Mouse (Mus musculus) inflammation-experienced regulatory T-cells, adult 6 months (primary cell): ENCODE measurements around the gene Il12rb1. TPM values are rescaled to one million over a fixed set of nuclear protein-coding genes. Genes with fewer than 3 reads are reported as not detected.

ENCODE experiments used
- ATAC-seq: one replicate; pipeline ENCODE4 v1.8.0; 2017
- polyA plus RNA-seq, 3 experiments: library from polyadenylated mRNA; unstranded; fragments of 100-300 nt; shearing (Covaris generic); gene quantifications; one replicate each; pipeline ENCODE4 v1.2.1; 2017

The Il12rb1 gene
- 10 to 100 TPM; 13.8 to 38.5 (median 18.3) TPM for polyA plus RNA-seq

DNA sequence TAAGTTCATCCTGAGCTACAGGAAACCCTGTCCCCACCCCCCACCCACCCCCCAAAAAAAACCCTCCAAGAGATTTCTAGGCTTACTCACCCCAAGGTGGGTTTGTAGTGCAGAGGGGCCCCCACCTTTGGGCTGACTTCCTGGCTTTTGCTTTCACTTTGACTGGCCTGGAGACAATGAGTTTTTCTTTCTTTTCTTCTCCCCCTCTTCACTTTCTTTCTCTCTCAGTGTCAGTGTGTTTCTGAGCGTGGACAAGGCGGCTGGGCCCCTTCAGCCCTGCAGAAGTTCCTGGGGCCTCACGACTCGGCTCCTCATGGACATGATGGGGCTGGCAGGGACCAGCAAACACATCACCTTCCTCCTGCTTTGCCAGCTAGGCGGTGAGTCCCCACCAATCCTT, at the start of gene Il12rb1:
TSS of gene Il12rb1 (plus strand) at position 211 of the 400 bp plus-strand sequence.
- peak; percentile 65 for ATAC-seq

DNA sequence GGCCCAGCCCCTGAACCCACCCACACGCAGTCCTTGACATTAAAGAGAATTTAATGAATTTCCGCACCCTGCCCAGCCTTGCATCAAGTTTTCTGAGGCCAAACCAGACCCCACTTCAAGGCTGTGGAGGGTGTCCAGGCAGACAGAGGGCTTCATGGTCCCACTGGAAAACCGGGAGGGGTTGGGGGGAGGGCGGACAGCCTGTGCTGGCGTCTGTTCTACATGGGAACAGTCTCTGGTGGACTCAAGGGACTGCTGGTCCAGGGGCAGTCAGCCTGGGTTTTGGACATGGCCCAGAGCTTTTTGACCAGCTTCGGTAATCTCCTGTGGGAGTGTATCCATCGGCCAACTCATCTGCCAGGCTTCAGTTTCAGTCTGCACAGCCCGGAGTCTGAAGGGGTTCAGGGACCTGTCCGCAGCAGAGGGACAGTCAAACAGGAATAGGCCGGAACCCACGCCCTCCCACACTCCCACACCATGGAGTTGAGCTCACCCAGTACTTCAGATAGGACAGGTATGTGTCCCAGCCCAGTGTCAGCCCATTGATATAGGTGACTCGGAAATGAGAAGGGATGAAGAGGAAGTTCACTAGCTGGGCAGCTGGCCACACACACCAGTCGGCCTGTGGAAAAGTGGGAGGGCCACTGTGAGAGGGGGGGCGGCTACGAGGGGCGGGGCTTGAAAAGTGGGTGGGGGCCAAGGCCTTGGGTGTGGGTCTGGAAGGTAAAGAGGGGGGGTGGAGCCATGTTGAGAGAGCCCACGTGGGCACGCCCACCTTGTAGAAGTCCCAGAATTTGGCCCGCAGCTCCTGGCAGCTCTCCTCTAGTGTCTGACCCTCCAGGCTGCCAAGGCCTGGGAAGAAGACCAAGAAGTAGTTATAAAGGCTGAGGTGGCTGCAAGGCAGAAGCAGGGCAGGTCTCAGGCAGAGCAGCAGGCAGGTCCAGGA, 49.4 kb upstream of the Il12rb1 start:
- no peak for ATAC-seq

DNA sequence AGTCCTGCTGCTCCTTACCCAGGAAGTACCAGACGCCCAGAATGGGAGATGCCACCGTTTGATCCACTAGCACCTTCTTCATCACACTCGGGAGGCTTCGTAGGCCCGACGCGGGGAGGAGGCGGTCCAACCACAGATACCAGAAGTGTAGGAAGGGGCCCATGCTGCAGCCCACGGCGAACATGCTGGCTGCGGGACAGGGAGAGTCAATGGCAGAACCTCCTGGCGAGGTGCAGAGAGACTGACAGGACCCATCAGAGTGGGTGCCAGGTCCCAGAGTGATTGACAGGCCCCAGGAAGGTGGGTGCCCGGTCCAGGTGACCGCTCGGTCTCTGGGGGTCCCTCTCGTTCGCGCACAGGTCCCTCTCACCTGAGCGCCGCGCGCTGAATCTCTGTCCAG, 47.9 kb upstream of the Il12rb1 start:
- no peak for ATAC-seq

DNA sequence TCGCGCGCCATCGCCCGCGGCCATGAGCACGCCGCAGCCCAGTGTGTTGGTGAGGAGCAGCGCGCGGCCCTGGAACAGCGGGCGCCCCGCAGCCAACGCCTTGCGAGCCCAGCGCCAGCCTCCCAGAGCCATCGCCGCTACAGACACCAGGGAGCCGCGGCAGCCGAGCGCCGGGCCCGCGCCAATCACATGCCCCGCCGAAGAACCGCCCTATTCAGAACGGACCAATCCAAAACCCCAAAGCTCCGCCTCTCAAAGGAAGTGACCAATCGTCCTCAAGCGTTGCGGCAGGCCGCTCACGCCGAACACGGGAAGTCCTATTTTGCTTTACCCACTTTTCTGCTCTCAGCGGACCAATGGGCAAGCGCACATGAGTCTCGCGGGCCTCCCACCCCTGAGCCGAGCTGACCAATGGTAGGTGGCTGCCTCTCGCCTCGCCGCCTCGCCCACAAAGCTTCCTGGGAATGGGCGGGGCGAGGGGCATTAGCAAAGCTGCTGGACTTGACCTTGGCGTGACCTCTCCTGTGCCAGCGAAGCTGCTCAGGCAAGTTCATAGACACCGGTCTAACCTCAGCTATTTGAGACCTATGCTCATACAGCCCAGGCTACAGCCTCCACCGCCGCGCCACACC, 47.4 kb upstream of the Il12rb1 start, which contains the start of gene Mpv17l2:
TSS of gene Mpv17l2 (minus strand) at position 172 of the 632 bp plus-strand sequence.
- peak; percentile 93 for ATAC-seq

DNA sequence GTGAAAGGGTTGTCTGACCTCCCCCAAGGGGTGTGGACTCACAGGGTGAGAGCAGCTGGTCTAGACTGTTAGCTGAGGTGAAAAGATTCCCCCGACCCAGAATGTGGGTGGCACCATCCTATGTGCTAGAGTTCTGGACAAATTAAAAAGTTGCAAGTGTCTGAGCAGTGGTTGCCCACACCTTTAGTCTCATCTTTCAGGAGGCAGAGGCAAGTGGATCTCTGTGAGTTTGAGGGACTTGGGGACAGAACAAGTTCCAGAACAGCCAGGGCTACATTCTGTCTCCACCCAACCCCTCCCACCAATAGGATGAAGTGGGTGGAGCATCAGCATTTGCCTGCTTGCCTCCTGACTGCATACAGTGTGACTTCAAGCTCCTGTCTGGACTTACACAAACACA, 46.1 kb upstream of the Il12rb1 start:
- no peak for ATAC-seq

DNA sequence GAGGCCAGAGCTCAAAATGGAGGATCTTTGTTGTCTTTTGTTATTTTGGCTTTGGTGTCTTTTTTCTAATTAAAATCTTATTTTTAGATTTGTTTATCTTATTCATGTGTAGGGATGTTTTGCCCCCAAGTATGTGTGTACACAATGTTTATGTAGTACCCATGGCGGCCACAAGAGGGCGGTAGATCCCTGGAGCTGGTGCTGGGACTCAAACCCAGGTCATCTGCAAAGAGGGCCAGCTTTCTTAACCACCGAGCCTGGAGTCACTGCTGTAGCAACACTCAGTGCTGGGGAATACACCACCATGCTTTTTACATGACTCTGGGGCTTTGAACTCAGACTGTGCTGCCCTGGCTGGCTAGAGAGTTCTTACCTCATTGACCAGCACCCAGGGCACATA, 44.9 kb upstream of the Il12rb1 start:
- no peak for ATAC-seq

DNA sequence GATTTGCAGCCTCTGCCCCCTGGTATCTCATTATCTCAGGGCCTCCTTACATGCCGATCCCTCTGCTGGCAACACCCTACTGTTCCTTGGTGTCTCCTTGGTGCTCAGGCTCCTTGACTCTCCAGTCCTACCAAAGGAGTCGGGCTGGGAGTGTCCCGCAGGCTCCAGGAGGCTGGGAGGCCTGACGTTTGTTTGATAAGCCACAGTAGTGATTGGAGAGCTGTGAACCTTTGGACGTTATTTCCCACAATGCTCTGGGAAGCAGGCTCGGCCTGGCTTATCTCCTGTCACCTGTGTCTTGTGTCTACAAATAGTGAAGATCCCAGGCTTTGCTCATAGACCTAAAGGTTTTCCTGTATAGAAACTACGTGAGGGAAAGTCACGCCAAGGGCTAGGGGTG, 44.2 kb upstream of the Il12rb1 start:
- ATAC-seq, result no peak

DNA sequence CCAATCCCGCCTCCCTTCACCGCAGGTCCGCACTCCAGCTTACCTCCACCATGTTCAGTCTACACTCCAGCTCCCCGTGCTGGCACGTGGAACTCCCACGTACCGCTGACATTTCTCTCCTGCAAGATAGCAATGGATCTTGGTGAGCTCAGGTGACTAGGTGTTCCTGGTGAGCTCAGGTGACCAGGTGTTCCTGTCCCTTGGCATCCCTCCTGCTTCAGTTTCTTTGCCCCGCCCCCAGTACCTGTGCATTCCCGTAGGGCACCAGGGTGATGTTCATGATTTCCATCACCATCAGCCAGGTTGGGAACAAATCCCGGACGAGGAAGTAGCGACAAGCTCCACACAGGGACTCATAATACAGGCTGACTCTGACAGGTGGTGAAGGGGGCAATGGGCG, 43.6 kb upstream of the Il12rb1 start:
- no peak for ATAC-seq

DNA sequence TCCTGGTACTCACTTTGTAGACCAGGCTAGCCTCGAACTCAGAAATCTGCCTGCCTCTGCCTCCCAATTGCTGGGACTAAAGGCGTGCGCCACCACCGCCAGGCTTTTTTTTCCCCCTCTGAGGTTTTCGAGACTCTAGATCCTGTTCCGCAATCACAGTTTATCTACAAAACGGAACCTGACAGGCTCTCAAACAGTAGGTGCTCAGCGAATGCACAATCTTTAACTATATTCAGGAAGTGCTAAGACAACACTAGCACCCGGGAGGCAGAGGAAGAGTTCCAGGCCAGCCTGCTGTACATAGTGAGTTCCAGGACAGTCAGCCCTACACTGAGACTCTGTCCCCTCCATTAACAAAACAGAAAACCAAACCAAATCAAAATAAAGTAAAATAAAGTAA, 42.9 kb upstream of the Il12rb1 start:
- ATAC-seq, result no peak

DNA sequence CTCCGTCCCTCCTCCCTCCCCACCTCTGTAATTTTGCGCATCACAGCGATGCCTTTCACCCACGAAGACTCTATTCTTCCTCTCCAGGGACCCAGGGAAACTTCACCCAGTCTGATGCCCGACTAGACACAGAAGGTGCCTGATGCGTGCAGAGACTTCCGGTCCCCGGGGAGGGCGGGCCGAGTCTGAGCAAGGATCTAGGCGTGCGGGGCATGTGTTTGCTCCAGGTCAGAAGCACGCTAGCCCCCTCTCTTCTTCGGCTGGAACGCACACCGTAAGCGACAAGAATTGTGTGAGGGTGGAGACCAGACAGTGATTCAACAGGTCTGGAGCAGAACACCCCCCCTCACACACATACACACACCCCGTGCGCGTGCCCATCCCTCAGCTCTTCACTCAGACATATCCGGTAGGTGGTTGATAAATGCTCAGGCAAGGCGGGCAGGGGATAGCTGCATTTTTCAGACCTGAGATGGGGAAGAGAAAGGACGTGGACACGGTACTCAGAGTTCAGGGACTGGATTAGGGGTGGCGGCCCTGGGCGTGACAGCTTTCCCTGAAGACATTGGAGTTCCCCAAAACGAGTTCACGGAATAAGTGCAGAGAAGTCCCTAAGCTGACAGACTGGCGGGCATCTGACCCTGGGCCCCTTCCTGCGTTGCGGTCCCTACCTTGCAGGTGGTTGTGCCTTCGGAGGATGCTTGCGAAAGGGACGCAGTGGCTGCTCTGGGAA, 42.2 kb upstream of the Il12rb1 start:
- ATAC-seq, result peak; percentile 65

DNA sequence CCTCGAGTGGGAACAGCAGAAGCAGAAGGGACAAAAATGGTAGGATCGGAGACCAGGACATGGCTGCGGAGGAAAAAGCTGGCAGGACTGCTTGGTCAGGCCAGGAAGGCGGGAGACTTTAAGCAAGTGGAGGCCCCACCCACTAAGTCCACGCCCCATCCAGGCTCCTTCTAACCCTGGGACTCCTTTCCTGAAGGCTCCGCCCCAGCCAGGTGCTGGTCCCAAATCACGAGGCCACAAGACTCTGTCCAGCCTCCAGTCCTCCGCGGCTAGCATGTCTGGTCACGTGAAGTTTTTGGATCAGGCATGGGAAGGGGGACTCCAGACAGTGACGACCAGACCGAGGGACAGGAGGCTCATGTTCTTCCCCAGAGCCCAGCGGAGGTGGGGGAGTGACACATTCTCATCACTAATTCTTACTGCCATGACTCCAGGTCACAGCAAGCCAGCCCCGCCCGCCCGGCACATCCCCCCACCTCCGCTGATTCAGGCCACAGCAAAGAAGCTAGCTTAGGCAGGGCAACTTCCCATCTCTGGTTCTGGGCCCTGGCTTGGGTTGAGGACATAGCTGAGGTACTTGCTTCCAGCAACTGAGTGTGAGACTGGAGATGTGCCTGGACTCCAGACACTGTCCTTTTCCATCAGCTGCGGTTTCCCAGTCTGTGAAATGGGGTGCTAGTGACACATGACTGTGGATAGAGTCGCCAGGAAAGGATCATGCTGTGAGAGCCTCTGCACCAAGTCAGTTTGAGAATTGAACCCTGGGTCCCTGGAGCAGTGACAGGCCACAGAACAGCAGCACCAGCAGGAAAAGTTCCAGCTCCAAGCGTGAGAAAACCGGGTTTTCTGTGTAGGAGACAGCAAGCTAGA, 41.4 kb upstream of the Il12rb1 start:
- ATAC-seq, result no peak

DNA sequence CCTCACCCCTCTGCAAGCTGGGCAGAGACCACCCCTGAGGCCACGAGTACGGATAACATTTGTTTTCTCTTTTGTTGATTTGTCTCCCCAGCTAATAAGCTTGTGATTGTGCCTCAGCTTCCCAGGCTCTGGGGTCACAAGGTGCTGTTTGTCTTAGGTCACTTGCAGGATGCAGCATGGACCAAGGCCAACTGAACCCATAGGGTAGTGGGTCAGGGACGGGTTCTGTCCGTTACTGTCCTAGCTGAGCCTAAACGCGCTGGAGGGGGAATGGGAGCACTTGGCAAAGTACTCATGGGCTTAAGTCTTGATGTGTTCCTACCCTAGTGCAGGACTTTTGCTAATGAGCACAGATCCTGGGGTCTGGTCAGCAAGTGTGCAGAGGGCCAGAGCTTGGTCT, 40.7 kb upstream of the Il12rb1 start:
- no peak for ATAC-seq

DNA sequence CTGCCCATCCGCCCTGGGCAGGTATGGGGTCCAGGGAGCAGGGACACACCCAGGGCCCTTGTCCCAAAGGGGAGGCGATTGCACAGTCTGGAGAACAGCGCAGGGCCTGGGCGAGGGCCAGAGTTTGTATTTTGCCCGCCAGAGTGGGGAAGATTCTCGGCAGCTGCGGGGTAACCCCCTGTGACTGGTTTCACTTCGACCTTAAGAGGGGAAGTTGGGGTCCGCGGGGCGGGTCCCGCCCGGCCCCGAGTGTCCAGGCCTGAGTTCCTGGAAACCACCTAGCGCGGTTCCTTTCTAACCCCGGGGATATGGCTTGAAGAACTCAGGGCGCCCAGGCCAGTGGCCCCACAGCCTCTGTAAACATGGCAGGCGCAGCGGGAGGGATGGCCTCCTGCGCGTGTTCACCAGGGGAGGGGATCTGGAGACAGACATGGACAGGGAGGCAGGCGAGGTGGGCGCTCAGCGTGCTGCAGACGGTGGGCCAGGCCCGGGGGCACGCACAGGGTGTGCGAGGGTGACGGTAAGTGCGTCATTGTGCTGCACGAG, 39.9 kb upstream of the Il12rb1 start:
- ATAC-seq, result no peak

DNA sequence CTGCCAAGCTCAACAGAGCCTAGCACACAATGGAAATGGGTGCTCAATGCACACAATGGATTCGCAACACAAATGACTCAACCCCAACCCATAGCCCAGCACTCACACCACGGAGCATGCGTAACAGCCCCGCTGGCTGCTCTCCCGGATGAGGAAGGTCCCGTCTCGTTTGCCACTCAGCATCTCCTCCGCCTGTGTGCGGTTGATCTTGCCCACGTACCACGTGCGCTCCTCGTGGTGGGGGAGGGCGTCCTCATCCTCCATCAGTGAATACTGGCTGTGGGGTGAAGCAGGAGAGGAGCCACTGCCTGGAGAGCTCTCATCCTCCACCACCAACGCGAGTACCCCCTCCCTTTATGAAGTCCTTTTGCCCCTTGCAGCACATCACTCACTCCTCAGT, 39.3 kb upstream of the Il12rb1 start:
- no peak for ATAC-seq

DNA sequence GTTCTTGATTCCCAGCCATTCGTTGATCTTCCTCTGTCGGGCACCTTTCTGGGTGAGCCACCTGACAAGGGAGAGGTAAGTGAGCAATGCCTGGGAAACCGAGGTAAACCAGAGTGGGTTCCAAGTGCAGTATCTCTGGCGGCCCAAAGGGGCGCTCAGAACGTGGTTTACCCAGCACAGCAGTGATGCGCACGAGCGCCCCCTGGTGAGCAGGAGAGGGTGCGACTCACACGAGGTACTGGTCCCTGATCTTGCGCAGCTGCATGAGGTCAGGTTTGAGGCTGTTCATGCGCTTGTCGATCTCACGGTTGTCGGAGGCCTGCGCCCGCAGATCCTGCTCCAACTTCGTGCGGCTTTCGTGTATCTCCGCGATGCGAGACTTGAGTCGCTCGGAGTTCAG, 38.9 kb upstream of the Il12rb1 start:
- peak; percentile 73 for ATAC-seq

DNA sequence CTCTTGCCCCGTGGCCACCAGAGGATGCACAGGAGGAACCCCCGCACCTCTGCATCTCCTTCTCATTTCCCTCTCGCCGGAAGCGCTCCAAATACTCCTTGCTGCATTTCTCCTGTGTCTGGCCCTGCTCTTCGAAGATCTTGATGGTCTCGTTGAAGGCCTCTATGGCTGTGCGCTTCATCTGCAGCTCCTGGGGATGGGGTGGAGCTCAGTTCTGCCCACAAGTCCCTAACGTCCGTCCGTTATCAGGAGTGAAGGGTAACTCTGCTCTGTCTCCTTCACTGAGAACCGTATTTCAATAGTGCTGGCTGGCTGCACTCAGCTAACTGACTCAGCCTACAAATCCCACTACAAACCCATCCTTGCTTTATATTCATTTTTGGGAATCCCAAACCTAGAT, 38.4 kb upstream of the Il12rb1 start:
- ATAC-seq, result no peak

DNA sequence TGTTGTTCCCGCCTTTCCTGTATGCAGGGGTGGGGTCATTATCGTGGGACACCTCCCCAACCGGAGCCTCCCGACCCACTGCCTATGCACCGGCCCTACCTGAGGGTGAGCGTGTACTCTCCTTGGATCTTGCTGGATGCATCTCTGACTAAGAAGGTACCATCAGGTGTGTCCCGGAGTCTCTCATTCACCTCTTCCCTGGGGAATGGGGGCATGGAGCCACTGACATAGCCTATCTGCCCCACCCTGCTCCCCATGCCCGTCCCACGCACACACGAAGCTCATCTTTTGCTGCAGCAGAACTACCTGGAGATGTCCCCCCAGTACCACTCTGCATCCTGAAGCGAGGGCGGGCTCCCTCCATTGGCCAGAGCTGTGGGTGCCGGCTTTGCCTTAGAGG, 37.5 kb upstream of the Il12rb1 start:
- no peak for ATAC-seq

DNA sequence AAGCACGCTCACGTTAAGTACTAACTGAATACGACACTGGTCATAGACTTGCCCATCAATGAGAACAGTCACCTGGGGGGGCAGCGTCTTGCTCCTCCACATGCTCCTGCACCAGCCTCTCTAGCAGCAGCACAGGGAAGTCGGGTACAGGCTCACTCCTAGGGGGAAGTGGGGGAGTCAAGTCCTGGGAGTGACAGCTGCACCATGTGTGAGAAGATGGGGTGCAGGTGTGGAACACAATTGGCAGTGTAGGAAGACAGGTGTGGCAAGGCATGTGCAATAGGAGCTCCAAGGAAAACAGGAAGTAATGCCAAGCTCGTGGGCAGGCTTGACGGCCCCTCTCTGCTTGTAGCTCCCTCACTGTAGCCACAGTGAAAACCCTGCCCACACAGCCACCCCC, 37.0 kb upstream of the Il12rb1 start:
- ATAC-seq, result no peak

DNA sequence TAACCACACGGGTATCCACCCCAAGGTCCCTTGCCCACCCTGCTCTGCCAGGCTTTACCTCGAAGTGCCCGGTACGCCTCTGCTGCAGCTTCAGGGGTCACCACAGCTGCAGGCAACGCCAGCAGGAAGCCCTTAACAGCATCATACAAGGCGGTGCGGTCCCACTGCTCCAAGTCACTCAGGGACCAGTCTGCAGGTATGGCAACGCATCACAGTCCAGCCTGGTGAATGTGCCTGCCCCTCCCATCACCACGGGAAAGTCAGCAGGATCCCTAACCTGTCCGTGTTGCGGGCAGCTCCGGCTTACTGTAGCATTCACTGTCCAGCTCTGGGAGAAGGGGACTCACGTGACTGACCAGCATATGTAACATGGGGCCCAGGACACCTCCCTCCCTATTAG, 36.2 kb upstream of the Il12rb1 start:
- ATAC-seq, result no peak

DNA sequence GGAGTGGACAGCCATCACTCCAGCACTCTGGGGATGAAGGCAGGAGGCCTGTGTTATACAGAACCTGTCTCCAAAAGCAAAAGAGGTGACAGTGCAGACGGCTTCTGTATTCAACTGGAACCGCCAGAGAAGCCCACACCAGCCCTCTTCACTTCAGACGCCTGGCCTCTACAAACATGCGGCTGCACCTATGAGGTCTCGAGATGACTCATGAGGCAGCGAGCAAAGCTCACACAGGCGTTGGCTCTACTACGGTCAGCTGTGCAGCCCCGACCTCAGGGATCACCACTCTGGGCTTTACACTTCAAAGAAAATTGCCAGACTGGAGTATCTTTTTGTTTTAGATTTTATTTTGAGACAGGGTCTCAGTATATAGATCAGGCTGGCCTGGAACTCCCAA, 35.4 kb upstream of the Il12rb1 start:
- no peak for ATAC-seq

DNA sequence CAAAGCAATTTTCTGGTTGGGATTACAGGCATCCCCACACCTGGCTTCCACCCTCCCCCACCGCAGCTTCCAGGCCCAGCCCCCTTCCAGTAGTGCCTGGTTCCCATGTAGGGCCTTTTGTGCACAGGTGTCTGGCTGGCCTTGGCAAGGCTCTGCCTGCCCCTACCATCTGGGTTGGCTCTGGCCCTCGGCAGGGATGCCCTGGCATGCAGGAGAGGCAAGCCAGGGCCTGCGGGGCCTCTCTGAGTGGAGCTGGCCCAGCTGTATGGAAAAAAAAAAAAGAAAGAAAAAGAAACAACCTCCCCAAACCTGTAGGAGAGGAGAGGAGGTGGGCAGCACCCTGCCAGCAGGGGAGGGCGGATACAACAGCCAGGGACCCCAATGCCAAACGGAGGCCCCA, 34.8 kb upstream of the Il12rb1 start:
- ATAC-seq, result no peak

DNA sequence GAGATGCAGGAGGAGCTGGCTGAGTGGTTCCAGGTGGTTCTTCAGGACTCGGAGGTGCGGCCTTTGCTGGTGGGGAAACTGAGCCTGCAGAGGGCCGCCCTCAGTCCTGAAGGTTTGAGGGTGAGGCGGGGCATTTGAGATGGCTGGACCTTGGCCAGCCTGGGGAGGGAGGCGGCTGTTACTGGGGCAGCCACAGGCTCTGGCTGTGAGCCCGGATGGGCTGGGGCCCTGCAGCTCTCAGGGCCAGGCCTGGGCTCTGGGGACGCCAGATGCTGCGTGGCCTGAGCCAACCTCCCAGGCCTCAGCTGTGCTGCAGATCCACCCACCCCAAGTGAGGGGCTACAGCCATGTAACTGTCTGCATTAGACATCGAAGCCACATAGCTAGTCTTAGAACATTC, 34.4 kb upstream of the Il12rb1 start:
- no peak for ATAC-seq
